Mouse (Mus musculus): ENCODE measurements around the gene Pet2. TPM values are rescaled to one million over a fixed set of nuclear protein-coding genes. Genes with fewer than 3 reads are reported as not detected.

Pet2 gene
- not detected in 2 replicates for polyA plus RNA-seq (2012; rRNA removed)
- not detected in 2 replicates for polyA plus RNA-seq (2014; fragmentation: Nextera tagmentation; extraction: Ambion mirVana)

GRCm38 (mm10) chrX:89409589-89409988, at the start of gene Pet2:
Gene Pet2, minus strand, starts transcription at chrX:89409689.
- no peak for DNase-seq (ENCODE audit: low read depth in 3 of 3, low spot score in 3 of 3)
- Histone ChIP-seq H3K4me3 (ENCODE audit: insufficient read depth in 1 of 2, low read depth in 2 of 2, low read length in 2 of 2) (no peak within 1 kb of the TSS), H3K4me1 (replicated peaks; ENCODE audit: control insufficient read depth in 2 of 2, insufficient read depth in 2 of 2, low read length in 1 of 2) (no peaks in the 10 kb centered on the region)

More at GRCm38 (mm10) chrX:89409589-89409988, at the start of gene Pet2:
- no peaks in the 10 kb centered on the region for H3K9me3 ChIP-seq (ENCODE audit: control insufficient read depth, low read length)
- TF ChIP-seq CTCF (IDR thresholded peaks at IDR 0.05; ENCODE audit: low read depth) (no peak), EP300 (IDR thresholded peaks at IDR 0.05; ENCODE audit: low read depth) (no peak)
- no peaks in the 10 kb centered on the region for H3K36me3 ChIP-seq (replicated peaks; ENCODE audit: control insufficient read depth, insufficient read depth, low read depth)
- no peak within 1 kb of the TSS for H3K9ac ChIP-seq (replicated peaks)
- no peaks in the 10 kb centered on the region for H3K27me3 ChIP-seq (ENCODE audit: control insufficient read depth, insufficient read depth, low read length)
- ATAC-seq (ENCODE audit: insufficient read depth) = no peak
- 73% methylated on average over 9 of the region's 9 CpGs for WGBS (ENCODE audit: insufficient replicate concordance)
- H3K27ac ChIP-seq = no peak within 1 kb of the TSS
- no peak within 1 kb of the TSS for H3K4me2 ChIP-seq (ENCODE audit: low read depth)
